Mouse (Mus musculus): ENCODE data around the gene Ncln.
A peak's percentile ranks its signal among the peaks of the same experiment; 100 is the strongest.

Ncln gene

GRCm38 (mm10) chr10:81513798-81514197 is 17.6 kb upstream of the Ncln start:
- DNase-seq (ENCODE audit: low spot score) = no peak

GRCm38 (mm10) chr10:81510246-81510810 is 14.1 kb upstream of the Ncln start:
- DNase-seq (ENCODE audit: low spot score) = no peak

DNA sequence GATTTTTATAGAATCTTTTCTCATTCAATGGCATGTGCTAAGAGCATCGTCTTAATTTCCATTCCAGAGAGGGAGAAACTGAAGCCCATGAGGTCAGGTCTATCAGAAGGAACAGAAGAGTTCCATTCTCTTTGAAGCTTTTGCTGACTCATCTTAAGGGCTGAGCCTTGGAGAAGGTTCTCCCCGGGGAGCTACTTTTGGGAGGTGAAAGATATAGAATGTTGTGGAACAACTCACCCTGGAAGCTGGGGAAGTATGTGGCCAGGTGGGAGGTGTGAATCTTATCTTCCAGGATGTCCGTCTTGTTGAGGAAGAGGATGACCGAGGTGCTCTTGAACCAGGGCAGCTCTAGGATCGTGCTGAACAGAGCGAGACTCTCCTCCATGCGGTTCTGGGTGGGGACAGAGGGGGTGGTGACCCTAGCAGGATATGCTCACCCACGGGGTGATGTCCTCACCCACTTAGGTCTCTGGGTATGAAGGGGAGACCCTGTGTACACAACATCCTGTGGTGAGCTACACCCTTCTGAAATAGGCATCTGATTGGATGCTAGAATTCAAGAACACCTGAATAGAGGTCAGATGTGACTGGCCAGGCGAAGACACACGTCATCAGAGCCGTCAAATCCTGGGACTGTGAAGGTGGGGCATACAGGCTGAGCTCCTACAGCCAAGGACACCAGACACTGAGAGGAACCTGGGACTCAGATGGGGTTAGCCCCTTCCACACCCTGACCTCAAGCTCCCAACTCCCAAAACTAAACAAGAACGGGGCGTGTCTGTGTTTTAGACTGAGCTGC is 11.7 kb upstream of the Ncln start:
- DNase-seq (ENCODE audit: low spot score) = no peak

GRCm38 (mm10) chr10:81507095-81507494 is 10.9 kb upstream of the Ncln start:
- DNase-seq (ENCODE audit: low spot score) = no peak

DNA sequence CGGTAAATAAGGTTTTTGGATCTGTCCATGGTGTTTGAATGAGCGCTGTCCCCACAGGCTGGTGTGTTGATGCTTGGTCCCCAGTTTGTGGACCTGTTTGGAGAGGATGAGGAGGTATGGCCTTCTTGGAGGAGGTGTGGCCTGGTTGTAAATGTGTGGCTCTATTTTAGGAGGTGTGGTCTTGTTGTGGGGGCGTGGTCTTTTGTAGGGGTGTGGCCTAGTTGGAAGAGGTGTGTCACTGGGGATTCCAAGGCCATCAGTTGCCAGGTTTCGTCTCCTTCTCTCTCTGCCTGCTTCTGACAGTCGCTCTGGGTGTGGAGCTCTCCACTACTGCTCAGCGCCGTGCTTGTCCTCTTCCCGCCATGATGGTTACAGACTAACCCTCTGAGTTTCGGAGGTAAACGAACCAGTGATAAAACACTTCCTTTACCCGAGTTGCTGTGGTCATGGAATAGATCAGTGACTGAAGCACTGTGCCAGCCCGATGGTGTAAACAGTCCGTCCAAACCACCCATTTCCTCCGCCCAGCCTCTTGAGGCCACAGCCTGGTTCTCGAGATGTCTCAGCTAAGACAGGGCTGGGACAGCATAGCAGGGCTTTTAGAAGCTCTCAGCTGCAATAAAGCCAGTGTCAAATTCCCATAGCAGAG is 8.9 kb upstream of the Ncln start:
- no peak for DNase-seq (ENCODE audit: low spot score)

DNA sequence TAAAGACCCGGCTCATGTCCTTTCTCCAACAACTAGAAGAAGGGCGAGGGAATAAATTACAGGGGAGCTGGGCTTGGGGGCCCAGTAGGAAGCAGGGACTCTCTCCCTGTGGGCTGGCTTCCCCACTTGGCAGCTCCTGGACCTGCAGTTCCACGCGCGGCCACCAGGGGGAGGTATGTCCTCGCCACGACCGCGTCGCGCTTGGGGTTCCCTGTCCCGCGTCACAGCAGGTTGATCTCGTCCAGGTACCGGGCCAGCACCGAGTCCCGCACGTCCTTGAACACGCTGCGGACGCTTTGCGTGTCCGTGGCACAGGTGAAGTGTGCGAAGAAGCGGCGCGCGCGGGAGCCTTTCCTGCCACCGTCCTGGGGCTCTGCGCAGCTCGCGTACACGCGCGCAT is 6.5 kb upstream of the Ncln start:
- DNase-seq (ENCODE audit: low spot score) = peak; percentile 88

DNA sequence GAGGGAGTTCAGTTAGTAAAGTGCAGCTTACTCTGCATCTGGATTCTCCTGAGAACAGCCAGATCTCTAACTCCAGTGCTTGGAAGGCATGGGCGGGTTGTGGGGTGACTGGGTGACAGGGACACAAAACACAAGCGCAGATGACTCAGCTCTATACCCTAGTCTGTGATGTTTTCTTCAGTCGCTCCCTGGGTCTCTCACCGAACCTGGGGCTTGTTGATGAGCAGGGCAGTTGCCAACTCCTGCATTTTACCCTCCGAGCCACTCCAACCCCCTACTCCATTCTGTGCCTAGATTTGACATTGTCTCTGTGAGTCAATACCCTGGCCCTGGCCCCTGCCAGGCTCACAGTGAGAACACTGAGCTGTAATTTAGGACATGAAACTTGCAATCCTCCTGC is 5.7 kb upstream of the Ncln start:
- no peak for DNase-seq (ENCODE audit: low spot score)

GRCm38 (mm10) chr10:81500032-81500431 is 3.8 kb upstream of the Ncln start, which contains the start of gene S1pr4:
S1pr4 (minus strand) TSS chr10:81500132.
- DNase-seq (ENCODE audit: low spot score) = no peak

- peak; percentile 86 for DNase-seq (ENCODE audit: low spot score)
Observed at GRCm38 (mm10) chr10:81499250-81499901, 3.2 kb upstream of the Ncln start.

- DNase-seq (ENCODE audit: low spot score) = no peak
Observed at GRCm38 (mm10) chr10:81498316-81499249, 2.4 kb upstream of the Ncln start.

- DNase-seq (ENCODE audit: low spot score) = peak; percentile 23
Observed at GRCm38 (mm10) chr10:81497401-81498270, 1.4 kb upstream of the Ncln start.

GRCm38 (mm10) chr10:81496969-81497368 is 777 bp upstream of the Ncln start:
- DNase-seq (ENCODE audit: low spot score) = no peak

GRCm38 (mm10) chr10:81495616-81496263 is 452 bp downstream of the Ncln start:
- DNase-seq (ENCODE audit: low spot score) = no peak

DNA sequence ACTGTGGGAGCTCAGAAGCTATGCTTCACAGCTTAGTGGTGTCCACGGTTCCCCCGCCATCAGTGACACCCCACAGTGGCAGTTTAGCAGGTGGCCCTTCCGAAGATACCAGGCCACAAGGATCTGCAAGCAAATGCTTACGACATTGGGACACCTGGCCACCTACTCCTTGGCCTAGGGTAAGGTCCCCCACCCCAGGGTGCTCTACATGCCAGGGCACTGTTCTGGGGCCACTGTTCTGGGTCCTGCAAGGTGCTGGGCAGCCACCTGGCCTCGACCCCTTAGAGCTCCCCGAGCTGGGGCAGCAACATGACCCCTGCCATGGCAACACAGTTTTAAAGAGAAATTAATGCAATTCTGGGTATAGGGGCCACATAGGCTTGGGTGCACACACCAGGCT is 1.0 kb downstream of the Ncln start:
- DNase-seq (ENCODE audit: low spot score) = no peak

DNA sequence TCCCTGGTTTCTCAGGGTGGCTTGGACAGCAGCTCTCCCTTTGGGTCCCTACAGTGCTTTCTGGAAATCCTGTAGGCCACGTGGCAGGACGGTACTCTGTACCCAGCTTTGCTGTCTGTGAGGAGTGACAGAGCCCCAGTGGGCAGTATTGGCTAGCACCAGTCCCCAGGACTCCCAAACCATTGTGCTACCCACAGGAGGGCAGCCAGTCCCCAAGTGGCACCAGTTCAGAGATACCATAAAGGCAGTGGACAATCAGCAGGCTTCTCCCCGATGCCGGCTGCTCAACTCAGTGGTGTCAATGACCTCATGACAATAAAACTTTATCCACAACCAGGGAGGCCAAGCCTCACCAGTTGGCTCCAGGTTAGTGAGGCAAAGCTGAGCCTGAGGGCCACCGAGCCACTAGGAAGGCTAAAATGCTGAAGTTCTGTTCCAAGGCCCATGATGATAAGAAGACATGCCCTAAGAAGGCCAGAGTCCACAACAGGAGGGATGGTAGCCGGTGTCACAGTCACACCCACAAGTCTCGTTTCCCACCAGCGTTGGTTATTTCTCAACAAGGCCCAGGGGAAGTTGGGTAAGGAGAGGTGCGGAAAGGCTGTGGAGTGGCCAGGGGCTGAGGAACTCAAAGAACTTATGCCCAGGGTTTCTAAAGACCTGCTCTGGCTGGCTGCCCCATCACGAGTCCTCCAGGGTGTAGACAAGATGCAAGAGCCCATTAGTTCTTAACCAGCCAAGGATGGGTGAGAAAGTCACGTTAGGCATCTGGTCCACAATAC is 1.7 kb downstream of the Ncln start:
- peak; percentile 47 for DNase-seq (ENCODE audit: low spot score)

DNA sequence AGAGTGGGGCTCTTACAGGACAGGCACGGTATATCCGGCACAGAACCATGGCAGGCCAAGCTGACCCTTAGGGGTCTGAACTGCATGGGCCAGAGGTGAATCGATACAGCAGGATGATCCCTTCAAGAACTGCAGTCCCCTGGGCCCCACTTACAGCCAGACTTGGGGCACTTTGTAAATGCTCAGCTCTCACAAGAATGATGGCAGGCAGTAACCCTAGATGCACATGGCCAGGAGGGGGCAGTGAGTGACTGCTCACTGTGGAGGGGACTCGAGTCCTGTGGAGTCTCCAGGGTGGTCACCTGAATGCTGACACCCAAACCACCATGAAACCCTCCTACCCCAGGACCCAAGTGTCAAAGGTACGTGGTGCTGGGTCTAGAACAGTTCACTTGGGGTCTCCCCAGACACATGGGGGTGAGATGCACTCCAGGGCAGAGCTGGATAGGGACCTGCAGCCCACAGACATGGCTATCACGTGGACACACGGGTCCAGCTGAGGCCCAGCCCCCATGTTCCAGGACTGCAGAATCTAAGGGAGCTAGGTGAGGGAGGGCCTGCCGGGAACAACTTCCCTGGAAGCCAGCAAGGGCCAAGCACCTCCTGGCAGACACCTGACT is 2.5 kb downstream of the Ncln start:
- DNase-seq (ENCODE audit: low spot score) = no peak

DNA sequence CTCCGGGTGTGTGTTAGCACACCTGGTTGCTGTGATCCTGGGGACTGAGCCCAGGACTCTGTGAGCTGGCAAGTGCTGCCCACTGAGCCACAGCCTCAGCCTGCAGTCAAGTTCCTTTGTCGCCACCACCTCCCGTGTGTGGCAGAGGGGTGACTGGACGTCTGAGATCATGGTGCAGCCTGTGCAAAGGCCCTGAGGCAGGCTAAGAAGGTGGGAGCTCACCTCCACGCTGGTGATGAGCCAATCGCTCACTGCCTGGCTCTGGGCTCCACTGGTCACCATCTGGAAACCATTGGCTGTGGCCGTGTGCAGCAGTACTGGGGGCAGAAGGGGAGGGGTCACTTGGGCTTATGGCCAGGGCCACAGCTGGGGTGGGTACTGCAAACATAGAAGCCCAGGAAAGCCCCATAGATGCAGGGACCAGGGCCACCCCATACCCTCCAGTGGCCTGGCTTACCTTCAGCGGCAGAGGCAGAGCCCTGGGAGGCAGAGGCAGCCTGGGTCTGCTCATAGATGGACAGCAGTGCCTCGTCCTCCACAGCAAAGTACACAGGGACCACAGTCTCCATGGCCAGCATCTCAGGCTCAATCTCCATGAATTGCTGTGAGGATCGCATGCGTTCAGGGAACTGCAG is 3.5 kb downstream of the Ncln start:
- no peak for DNase-seq (ENCODE audit: low spot score)

GRCm38 (mm10) chr10:81491018-81491417 is 5.2 kb downstream of the Ncln start:
- DNase-seq (ENCODE audit: low spot score) = no peak

All from lung, postnatal 25 days (tissue).